Mouse (Mus musculus) MEL (cell line): ENCODE data around the gene Clca2.

ENCODE experiments used
- CTCF ChIP-seq, 3 experiments: IDR thresholded peaks in 2 of 3; conservative IDR thresholded peaks in 1 of 3; 2 replicates each; pipeline ENCODE4 v1.5.1; 2011 to 2012; ENCODE audit warnings: low read length in 3 of 3, low read depth in 2 of 3, mild to moderate bottlenecking in 2 of 3, improper control_type of control experiment in 1 of 3, inconsistent platforms in 1 of 3, mixed read lengths in 1 of 3, moderate library complexity in 1 of 3; ENCODE audit not compliant: control insufficient read depth in 1 of 3, insufficient read depth in 1 of 3, poor library complexity in 1 of 3, severe bottlenecking in 1 of 3
- GATA1 ChIP-seq: IDR thresholded peaks from 2 replicates; pipeline ENCODE4 v1.6.1; 2011; ENCODE audit warnings: low read depth, low read length, improper control_type of control experiment
- POLR2A ChIP-seq, 2 experiments: IDR thresholded peaks; 2 replicates each; pipeline ENCODE4 v1.6.1; 2011 to 2012; ENCODE audit warnings: low read length in 2 of 2, mild to moderate bottlenecking in 2 of 2, control low read depth in 1 of 2, improper control_type of control experiment in 1 of 2, low read depth in 1 of 2, moderate library complexity in 1 of 2; ENCODE audit not compliant: control insufficient read depth in 1 of 2, insufficient read depth in 1 of 2, poor library complexity in 1 of 2
- POLR2AphosphoS5 ChIP-seq: IDR thresholded peaks from 2 replicates; pipeline ENCODE4 v1.6.1; 2012; ENCODE audit warnings: low read depth, borderline replicate concordance, mild to moderate bottlenecking, inconsistent platforms, low read length, moderate library complexity, mixed read lengths
- TAL1 ChIP-seq: IDR thresholded peaks from 2 replicates; pipeline ENCODE4 v1.6.1; 2012; ENCODE audit warnings: mild to moderate bottlenecking, inconsistent platforms, low read length, moderate library complexity, mixed read lengths
- USF2 ChIP-seq, 2 experiments: IDR thresholded peaks; 2 replicates each; pipeline ENCODE4 v1.6.1; 2011 to 2012; ENCODE audit warnings: improper control_type of control experiment in 2 of 2, low read length in 2 of 2, borderline replicate concordance in 1 of 2, inconsistent platforms in 1 of 2, low read depth in 1 of 2, mild to moderate bottlenecking in 1 of 2; ENCODE audit not compliant: insufficient read depth in 1 of 2

DNA sequence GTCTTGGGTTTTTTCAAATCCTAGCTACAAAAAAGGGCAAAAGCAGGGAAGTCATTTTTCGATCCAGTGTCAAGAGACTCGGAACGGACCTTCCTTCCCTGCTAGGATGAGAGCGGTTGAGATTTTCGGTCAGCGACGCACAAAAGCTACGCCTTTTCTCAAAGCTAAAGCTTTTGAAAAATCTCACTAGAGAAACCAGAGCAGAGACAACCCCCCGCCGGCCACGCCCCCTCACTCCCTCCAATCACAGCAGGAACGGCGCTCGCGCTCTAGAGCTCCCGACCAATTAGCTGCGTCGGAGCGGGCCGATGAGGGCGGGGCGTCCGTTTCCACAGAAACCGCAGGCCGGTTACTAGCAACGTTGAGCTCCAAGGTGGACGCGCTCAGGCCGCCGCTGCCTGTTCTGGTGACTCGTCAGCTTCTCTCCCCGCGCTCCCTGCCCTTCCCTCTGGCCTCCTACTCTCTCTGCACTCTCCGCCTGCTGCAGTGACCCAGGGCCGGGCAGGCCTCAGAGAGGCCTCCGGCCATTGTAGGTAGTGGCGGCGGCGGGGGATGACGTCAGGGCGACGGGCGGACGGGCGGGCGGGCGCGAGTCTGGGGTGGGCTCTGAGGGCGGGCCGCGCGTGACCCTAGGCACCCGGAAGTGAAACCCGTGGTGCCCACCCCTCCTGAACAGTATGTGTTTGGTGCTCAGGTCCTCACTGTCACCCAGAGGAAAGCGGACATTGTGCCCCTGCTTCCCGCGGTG lies 19.2 kb upstream of the Clca2 start, which contains the start of gene Odf2l:
- no peak for TF ChIP-seq USF2 (IDR thresholded peaks at IDR 0.05; ENCODE audit: borderline replicate concordance in 1 of 2, insufficient read depth in 1 of 2, low read depth in 1 of 2, low read length in 2 of 2)
- no peak for TF ChIP-seq TAL1
- TF ChIP-seq CTCF (IDR thresholded peaks at IDR 0.05 in 2 of 3, conservative IDR thresholded peaks at IDR 0.05 in 1 of 3; ENCODE audit: control insufficient read depth in 1 of 3, insufficient read depth in 1 of 3, low read depth in 2 of 3, low read length in 3 of 3, poor library complexity in 1 of 3, severe bottlenecking in 1 of 3), result no peak
- TF ChIP-seq GATA1, result no peak
- TF ChIP-seq POLR2AphosphoS5, result no peak
- TF ChIP-seq POLR2A (IDR thresholded peaks at IDR 0.05; ENCODE audit: control insufficient read depth in 1 of 2, insufficient read depth in 1 of 2, low read depth in 1 of 2, low read length in 2 of 2, poor library complexity in 1 of 2), result peak; percentile 70 to 81
